Mouse (Mus musculus) lung, adult 2 months (tissue): ENCODE measurements around the gene Pclaf. TPM values are rescaled to one million over a fixed set of nuclear protein-coding genes. Genes with fewer than 3 reads are reported as not detected.
A peak's percentile ranks its signal among the peaks of the same experiment; 100 is the strongest.

Experiments used
- DNase-seq: peaks from one replicate; pipeline ENCODE4 v3.0.0; 2022
- H3K4me1 ChIP-seq: fragments of 200-500 bp; 2 replicates; pipeline ENCODE4 v1.6.1; 2011; ENCODE audit warnings: low read length; ENCODE audit not compliant: control insufficient read depth, insufficient read depth
- H3K4me3 ChIP-seq: fragments of 200-500 bp; replicated peaks from 2 replicates; pipeline ENCODE3; 2011; ENCODE audit warnings: low read depth, mild to moderate bottlenecking, control low read depth, low read length; ENCODE audit errors: extremely low read depth
- CTCF ChIP-seq: fragments of 200-500 bp; IDR thresholded peaks from 2 replicates; pipeline ENCODE4 v1.5.1; 2011; ENCODE audit warnings: mild to moderate bottlenecking, low read length, control low read depth; ENCODE audit not compliant: insufficient read depth
- POLR2A ChIP-seq: fragments of 200-500 bp; IDR thresholded peaks from 2 replicates; pipeline ENCODE4 v1.6.1; 2011; ENCODE audit warnings: low read depth, mild to moderate bottlenecking, control low read depth, low read length, borderline replicate concordance; ENCODE audit errors: extremely low read depth
- WGBS: fragments of 180-500 bp; shearing (Covaris S2); methylation state at CpG from one replicate; pipeline ENCODE4 v1.1.7; 2018; 5-methylcytosine and 5-hydroxymethylcytosine counted together
- polyA plus RNA-seq: library from polyadenylated mRNA; depleted of rRNA; stranded (reverse); fragments of >200 nt; gene quantifications from 2 replicates; pipeline ENCODE4 v1.2.3, GENCODE M21; 2012; rRNA removed

The Pclaf gene
- polyA plus RNA-seq, 1 experiment, result 1.2 TPM

DNA sequence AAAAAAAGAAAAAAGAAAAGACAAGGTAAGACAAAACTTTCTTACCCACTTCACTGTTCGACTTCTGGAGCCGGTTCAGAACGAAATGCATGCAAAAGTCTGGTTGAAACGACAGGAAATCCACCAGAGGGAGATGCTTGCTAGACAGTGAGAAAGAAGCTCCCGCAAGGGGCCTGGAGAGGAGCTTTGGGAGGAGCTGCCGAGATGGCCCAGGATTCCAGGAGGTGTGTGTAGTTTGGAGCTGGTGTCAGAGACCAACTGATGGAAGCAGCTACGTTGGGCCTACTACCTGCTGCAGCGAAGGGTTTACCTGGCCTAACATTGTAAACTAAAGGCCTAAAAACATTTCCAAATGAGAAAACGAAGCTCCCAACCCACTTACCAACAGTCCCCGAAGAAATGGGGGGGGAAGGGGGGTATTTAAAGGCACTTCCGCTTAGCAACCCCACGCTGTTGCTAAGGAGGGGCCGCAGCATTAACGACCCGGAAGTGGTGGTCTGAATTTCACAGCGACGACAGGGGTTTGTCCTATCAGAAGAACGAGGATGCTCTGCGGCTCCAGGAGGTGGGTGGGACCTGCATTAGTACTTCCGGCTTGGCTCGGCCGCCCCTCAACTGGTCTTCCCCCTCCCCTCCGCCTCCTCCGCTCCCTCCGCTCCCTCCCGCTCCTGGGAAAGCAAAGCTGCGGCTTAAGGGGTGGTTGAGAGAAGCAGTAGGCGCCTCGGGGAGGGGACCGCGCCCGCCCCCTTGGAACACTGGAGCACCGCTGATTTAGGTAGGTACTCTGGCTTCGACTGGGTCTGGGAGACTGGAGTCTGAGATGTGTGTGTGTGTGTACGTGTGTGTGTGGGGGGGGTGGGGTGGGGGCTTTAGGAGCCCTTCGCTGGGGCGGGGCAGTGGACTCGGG, 18.6 kb downstream of the Pclaf start, which contains the start of the genes Trip4 and Csnk1g1:
Trip4 (minus strand) TSS at position 401 of the 907 bp plus-strand sequence.
Csnk1g1 (plus strand) TSS at position 531 of the 907 bp plus-strand sequence.
- TF ChIP-seq POLR2A, result peak; percentile 27; the same call in 1 of the 2 replicates
- TF ChIP-seq CTCF, result 0 out of 2 replicates have a peak, but pooled peaks have one; percentile 10
- Histone ChIP-seq H3K4me3 (peak within 1 kb of the TSS; percentile 98), H3K4me1 (peaks cover 3% of the 10 kb centered on the region)
- peak; percentile 89 for DNase-seq
- WGBS, result under 1% methylated on average over 37 of the region's 38 CpGs

- WGBS, result under 1% methylated on average over 34 of the region's 34 CpGs
- peak; percentile 67 for DNase-seq
These were observed 19.3 kb downstream of the Pclaf start for GRCm38 (mm10) chr9:65909301-65909801.

DNA sequence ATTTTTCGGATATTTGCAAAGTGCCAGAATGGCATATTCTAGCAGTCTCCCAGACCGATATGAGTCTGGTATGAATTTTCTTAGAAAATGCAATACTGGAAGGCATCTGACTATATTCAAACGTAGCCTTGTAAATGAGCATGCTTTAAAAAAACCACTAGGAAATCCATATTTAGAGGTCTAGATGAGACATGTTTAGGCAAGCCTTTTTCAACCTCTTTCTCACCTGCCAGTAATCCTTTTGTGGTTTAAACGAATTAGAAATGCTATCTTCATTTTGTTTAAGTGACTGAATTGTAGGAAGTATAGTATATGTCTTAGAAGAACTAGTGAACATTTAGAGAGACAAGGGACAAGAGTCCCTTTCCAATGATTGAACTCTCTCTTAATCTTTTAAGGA, 19.8 kb downstream of the Pclaf start:
- TF ChIP-seq CTCF (no peak), POLR2A (no peak)
- 2% methylated on average over 4 of the region's 4 CpGs for WGBS
- DNase-seq, result no peak
- Histone ChIP-seq H3K4me1 (peaks cover 3% of the 10 kb centered on the region), H3K4me3 (peak overlapping the region; percentile 94)

More at GRCm38 (mm10) chr9:65909301-65909801, 19.3 kb downstream of the Pclaf start:
- peak overlapping the region; percentile 94 for H3K4me3 ChIP-seq
- TF ChIP-seq CTCF (no peak), POLR2A (no peak)
- H3K4me1 ChIP-seq, result peaks cover 3% of the 10 kb centered on the region

GRCm38 (mm10) chr9:65913976-65914375, 23.9 kb downstream of the Pclaf start:
- TF ChIP-seq CTCF (no peak), POLR2A (no peak)
- Histone ChIP-seq H3K4me3 (no peak overlapping the region), H3K4me1 (0 out of 2 replicates have a peak, but pooled peaks cover 2% of the 10 kb centered on the region)
- WGBS, result 70% methylated on average over 2 of the region's 2 CpGs
- DNase-seq, result no peak

- Histone ChIP-seq H3K4me3 (no peak overlapping the region), H3K4me1 (0 out of 2 replicates have a peak, but pooled peaks cover 2% of the 10 kb centered on the region)
- 70% methylated on average over 1 of the region's 1 CpGs for WGBS
- DNase-seq, result no peak
- TF ChIP-seq POLR2A (no peak), CTCF (no peak)
These were observed 27.0 kb downstream of the Pclaf start for GRCm38 (mm10) chr9:65917015-65917414.

- no peak overlapping the region for H3K4me3 ChIP-seq
- no peak for DNase-seq
- no peak for TF ChIP-seq POLR2A
- no peak for TF ChIP-seq CTCF
- no peaks in the 10 kb centered on the region; the same call in 1 of the 2 replicates for H3K4me1 ChIP-seq
These were observed 38.4 kb downstream of the Pclaf start for GRCm38 (mm10) chr9:65928456-65928855.

DNA sequence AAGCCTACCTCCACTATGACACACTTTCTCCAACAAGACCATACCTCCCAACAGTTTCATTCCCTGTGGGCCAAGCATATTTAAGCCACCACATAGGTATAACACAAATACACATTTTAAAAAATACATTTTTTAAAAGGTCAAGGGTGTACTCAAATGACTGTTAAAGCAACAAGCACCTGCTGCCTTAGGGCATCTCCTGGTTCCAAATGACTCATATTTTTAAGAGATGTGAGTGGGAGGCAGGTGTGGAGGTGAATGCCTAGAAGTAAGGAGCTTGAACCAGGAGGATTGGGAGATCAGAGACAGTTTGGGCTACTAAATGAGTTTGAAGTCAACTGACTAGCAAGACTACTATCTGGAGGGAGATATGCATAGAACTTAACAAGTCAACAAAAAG, 39.8 kb downstream of the Pclaf start:
- DNase-seq, result no peak

GRCm38 (mm10) chr9:65937566-65937965, 47.5 kb downstream of the Pclaf start:
- Histone ChIP-seq H3K4me1 (no peaks in the 10 kb centered on the region), H3K4me3 (no peak overlapping the region)
- no peak for DNase-seq
- 88% methylated on average over 2 of the region's 2 CpGs for WGBS
- TF ChIP-seq CTCF, result no peak
- TF ChIP-seq POLR2A, result no peak

More for the DNA sequence above, 39.8 kb downstream of the Pclaf start:
- Histone ChIP-seq H3K4me3 (no peak overlapping the region), H3K4me1 (no peaks in the 10 kb centered on the region; the same call in 1 of the 2 replicates)
- TF ChIP-seq POLR2A (no peak), CTCF (no peak)

- H3K4me1 ChIP-seq, result no peaks in the 10 kb centered on the region
- DNase-seq, result no peak
- 81% methylated on average over 3 of the region's 3 CpGs for WGBS
- no peak for TF ChIP-seq CTCF
- no peak for TF ChIP-seq POLR2A
- no peak overlapping the region for H3K4me3 ChIP-seq
These were observed 61.1 kb downstream of the Pclaf start for GRCm38 (mm10) chr9:65951082-65951587.

Other genes starting within 250 kb of the Pclaf start
- 242 and 274 TPM in 2 replicates for gene Oaz2, start 222.2 kb upstream of the Pclaf start, polyA plus RNA-seq
- 8.3 and 11.7 TPM in 2 replicates for gene Zfp609, start 62.7 kb upstream of the Pclaf start, polyA plus RNA-seq
- 6.7 and 8.4 TPM in 2 replicates for gene Trip4, start 18.6 kb downstream of the Pclaf start, polyA plus RNA-seq
- gene Csnk1g1, start 18.7 kb downstream of the Pclaf start, polyA plus RNA-seq, result 4.4 and 5.8 TPM in 2 replicates
- 162 and 176 TPM in 2 replicates for gene Ppib, start 170.0 kb downstream of the Pclaf start, polyA plus RNA-seq
- gene Snx22, start 179.5 kb downstream of the Pclaf start, polyA plus RNA-seq, result 14.5 and 18.0 TPM in 2 replicates
- 50.7 and 57.3 TPM in 2 replicates for gene Snx1, start 236.3 kb downstream of the Pclaf start, polyA plus RNA-seq
- 7.3 and 13.0 TPM in 2 replicates for gene Ciao2a, start 236.4 kb downstream of the Pclaf start, polyA plus RNA-seq